Mouse (Mus musculus) spleen, adult 2 months (tissue): ENCODE results near the gene Clba1. TPM values are rescaled to one million over a fixed set of nuclear protein-coding genes. Genes with fewer than 3 reads are reported as not detected.

Experiments
- DNase-seq, 2 experiments: peaks; one replicate each; pipeline versions ENCODE4 v3.0.0 to v3.0.0-alpha.2; 2012 to 2021; ENCODE audit warnings: low spot score in 2 of 2, low read depth in 1 of 2
- H3K27ac ChIP-seq: fragments of 200-500 bp; 2 replicates; pipeline ENCODE4 v1.5.1; 2012; ENCODE audit warnings: low read length, inconsistent platforms; ENCODE audit not compliant: insufficient read depth
- H3K27me3 ChIP-seq: fragments of 200-500 bp; 2 replicates; pipeline ENCODE4 v1.6.1; 2012; ENCODE audit warnings: mild to moderate bottlenecking, moderate library complexity, low read length, inconsistent platforms; ENCODE audit not compliant: control insufficient read depth, insufficient read depth
- H3K36me3 ChIP-seq: fragments of 200-500 bp; 2 replicates; pipeline ENCODE4 v1.6.1; 2012; ENCODE audit warnings: mild to moderate bottlenecking, low read length, inconsistent platforms; ENCODE audit not compliant: control insufficient read depth, insufficient read depth
- H3K4me1 ChIP-seq: fragments of 200-500 bp; 2 replicates; pipeline ENCODE4 v1.6.1; 2011; ENCODE audit warnings: inconsistent platforms; ENCODE audit not compliant: control insufficient read depth, insufficient read depth, insufficient read length
- H3K4me3 ChIP-seq: fragments of 200-500 bp; 2 replicates; pipeline ENCODE4 v1.5.1; 2011; ENCODE audit warnings: mild to moderate bottlenecking, inconsistent platforms; ENCODE audit not compliant: insufficient read depth, insufficient read length; ENCODE audit errors: extremely low read depth
- CTCF ChIP-seq: fragments of 200-500 bp; IDR thresholded peaks from 2 replicates; pipeline ENCODE4 v1.5.1; 2011; ENCODE audit warnings: mild to moderate bottlenecking, inconsistent platforms; ENCODE audit not compliant: insufficient read depth, insufficient read length, insufficient replicate concordance; ENCODE audit errors: extremely low read depth
- POLR2A ChIP-seq: fragments of 200-500 bp; IDR thresholded peaks from 2 replicates; pipeline ENCODE4 v1.6.1; 2011; ENCODE audit warnings: low read depth, low read length, inconsistent platforms
- WGBS: fragments of 180-500 bp; shearing (Covaris S2); methylation state at CpG from one replicate; pipeline ENCODE4 v1.1.7; 2018; 5-methylcytosine and 5-hydroxymethylcytosine counted together
- polyA plus RNA-seq: library from polyadenylated mRNA; depleted of rRNA; stranded (reverse); fragments of >200 nt; gene quantifications from 2 replicates; pipeline ENCODE4 v1.2.3, GENCODE M21; 2012

Gene Clba1
- polyA plus RNA-seq, 1 experiment = 0.83 TPM

DNA sequence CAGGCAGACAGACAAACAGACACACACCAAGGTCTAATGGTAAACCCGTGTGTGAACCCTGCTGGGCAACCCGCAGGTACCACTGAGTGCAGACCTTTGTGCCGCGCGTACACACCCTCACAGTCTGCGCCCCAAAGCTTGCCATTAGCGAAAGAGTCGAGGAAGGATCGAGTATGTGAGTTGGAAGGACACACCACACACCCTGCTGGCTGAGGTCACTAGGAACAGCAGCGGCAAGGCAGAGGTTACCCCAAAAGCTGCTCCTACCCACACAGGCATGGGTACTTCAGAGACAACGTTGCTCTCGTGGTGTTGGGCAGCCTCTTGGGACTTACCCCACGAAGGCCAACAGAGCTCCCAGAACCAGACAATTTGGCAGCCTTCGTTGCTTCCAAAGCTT lies 36.4 kb upstream of the Clba1 start:
- peaks cover 10% of the 10 kb centered on the region for H3K36me3 ChIP-seq
- DNase-seq = no peak
- H3K27me3 ChIP-seq = no peaks in the 10 kb centered on the region
- no peak overlapping the region for H3K27ac ChIP-seq
- H3K4me1 ChIP-seq = no peaks in the 10 kb centered on the region
- H3K4me3 ChIP-seq = no peak overlapping the region
- 87% methylated on average over 14 of the region's 14 CpGs for WGBS
- TF ChIP-seq POLR2A (no peak), CTCF (no peak)

GRCm38 (mm10) chr12:112773366-112773765 lies 35.4 kb upstream of the Clba1 start:
- Histone ChIP-seq H3K27me3 (no peaks in the 10 kb centered on the region), H3K4me3 (no peak overlapping the region), H3K27ac (no peak overlapping the region), H3K36me3 (peaks cover 3% of the 10 kb centered on the region), H3K4me1 (no peaks in the 10 kb centered on the region)
- no peak for TF ChIP-seq CTCF
- no peak for TF ChIP-seq POLR2A
- WGBS = 82% methylated on average over 9 of the region's 9 CpGs
- DNase-seq = no peak

- no peaks in the 10 kb centered on the region for H3K4me1 ChIP-seq
- DNase-seq = no peak
- no peaks in the 10 kb centered on the region for H3K27me3 ChIP-seq
- TF ChIP-seq CTCF = no peak
- TF ChIP-seq POLR2A = no peak
- 62% methylated on average over 6 of the region's 6 CpGs for WGBS
- no peak overlapping the region for H3K4me3 ChIP-seq
- 0 out of 2 replicates have a peak, but pooled peaks cover 1% of the 10 kb centered on the region for H3K36me3 ChIP-seq
- H3K27ac ChIP-seq = no peak overlapping the region
Observed at GRCm38 (mm10) chr12:112774026-112774425, 34.7 kb upstream of the Clba1 start.

DNA sequence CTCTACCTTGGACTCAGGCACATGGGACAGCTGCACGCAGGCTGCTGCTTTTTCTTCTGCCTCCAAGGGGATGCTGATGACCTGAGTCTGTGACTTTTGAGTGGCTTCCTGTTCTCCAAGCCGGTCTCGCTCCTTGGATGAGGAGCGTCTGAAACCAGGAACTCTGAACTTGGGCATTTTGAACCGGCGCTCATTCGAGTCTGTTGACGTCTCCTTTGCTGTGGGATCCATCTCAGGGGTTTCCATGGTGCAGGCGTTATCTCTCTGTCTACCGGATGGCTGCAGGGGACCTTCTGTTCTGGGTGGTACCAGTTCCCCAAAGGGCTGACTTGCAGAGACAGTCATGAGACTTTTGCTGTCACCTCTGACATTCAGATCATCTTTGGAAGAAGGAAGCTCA lies 34.3 kb upstream of the Clba1 start:
- TF ChIP-seq POLR2A (no peak), CTCF (no peak)
- 94% methylated on average over 10 of the region's 10 CpGs for WGBS
- Histone ChIP-seq H3K36me3 (no peaks in the 10 kb centered on the region), H3K27ac (no peak overlapping the region), H3K4me3 (no peak overlapping the region), H3K4me1 (no peaks in the 10 kb centered on the region), H3K27me3 (no peaks in the 10 kb centered on the region)
- no peak for DNase-seq

- WGBS = 79% methylated on average over 8 of the region's 8 CpGs
- Histone ChIP-seq H3K27me3 (no peaks in the 10 kb centered on the region), H3K36me3 (no peaks in the 10 kb centered on the region), H3K27ac (no peak overlapping the region), H3K4me1 (no peaks in the 10 kb centered on the region), H3K4me3 (no peak overlapping the region)
- no peak for TF ChIP-seq CTCF
- TF ChIP-seq POLR2A = no peak
- DNase-seq = no peak
Observed at GRCm38 (mm10) chr12:112791026-112791425, 17.7 kb upstream of the Clba1 start.

- H3K27me3 ChIP-seq = no peaks in the 10 kb centered on the region
- no peak overlapping the region for H3K27ac ChIP-seq
- TF ChIP-seq CTCF = no peak
- H3K4me3 ChIP-seq = no peak overlapping the region
- H3K4me1 ChIP-seq = peaks cover 3% of the 10 kb centered on the region; the same call in 1 of the 2 replicates
- DNase-seq = no peak
- H3K36me3 ChIP-seq = no peaks in the 10 kb centered on the region
- WGBS = 82% methylated on average over 13 of the region's 13 CpGs
Observed at GRCm38 (mm10) chr12:112793601-112794355, 15.0 kb upstream of the Clba1 start.

DNA sequence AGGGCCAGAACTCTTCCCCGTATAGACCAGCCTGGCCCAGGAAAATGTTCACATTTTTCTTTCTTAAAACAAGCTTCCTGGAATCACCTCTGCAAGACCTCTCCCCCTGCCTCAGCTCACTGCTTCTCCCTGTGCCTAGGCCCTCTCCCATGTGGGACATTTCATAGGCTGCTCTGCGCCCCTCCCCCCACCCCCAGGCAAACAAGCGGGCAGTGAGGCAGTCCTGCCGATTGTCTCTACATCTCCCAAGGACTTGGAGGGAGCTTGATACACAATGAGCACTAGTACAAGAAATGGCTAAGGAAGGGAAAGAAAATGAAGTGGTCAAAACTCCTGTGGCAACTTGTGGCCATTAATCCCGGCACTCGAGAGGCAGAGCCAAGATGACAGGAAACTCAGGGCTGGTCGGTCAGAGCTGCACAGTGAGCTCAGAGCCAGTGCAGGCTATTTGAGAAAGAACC lies 14.4 kb upstream of the Clba1 start:
- WGBS = 79% methylated on average over 7 of the region's 7 CpGs
- no peak overlapping the region for H3K4me3 ChIP-seq
- TF ChIP-seq CTCF (no peak), POLR2A (no peak)
- H3K27ac ChIP-seq = no peak overlapping the region
- no peak for DNase-seq
- no peaks in the 10 kb centered on the region for H3K27me3 ChIP-seq
- H3K36me3 ChIP-seq = no peaks in the 10 kb centered on the region
- H3K4me1 ChIP-seq = peaks cover 3% of the 10 kb centered on the region; the same call in 1 of the 2 replicates
